ENCODE assay signal across 16 mouse cellular contexts in the genomic region with DNA sequence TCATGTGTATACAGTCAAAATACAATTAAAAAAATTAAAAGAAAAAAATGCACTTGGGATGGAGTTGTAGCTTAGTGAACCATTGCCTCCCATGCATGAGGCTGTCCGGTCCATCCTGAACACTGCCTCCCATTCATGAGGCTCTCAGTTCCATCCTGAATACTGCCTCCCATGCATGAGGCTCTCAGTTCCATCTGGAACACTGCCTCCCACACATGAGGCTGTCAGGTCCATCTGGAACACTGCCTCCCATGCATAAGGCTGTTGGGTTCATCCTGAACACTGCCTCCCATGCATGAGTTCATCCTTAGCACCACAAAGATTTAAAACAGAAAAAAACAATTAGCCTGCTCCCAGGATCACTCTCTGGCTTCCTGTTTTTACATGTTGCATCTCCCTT.
A peak's percentile ranks its signal among the peaks of the same experiment; 100 is the strongest.
DNase-seq lines count a peak whose midpoint lies in the region; ATAC-seq and TF ChIP-seq lines count a peak whose summit lies in the region.
"Had no signal": no experiment of that assay in that cellular context is flagged by ENCODE, and none has a peak within 500 bp of the region (broad histone marks: within the 10 kb centered on the region; RNA-seq: fewer than 3 reads in every experiment).

No protein-coding gene starts in this region.

- intact Hi-C loops in left cerebral cortex, postnatal 25 days (cut with DNase I), result loop anchor here (5.0 kb wide), 1 partner anchor 52 kb away; no protein-coding TSS in a partner anchor
- intact Hi-C loops in heart, adult 2 months (cut with DNase I), result no loop called here

- no peak overlapping the region for H3K9ac ChIP-seq in heart, adult 2 months (ENCODE audit: low read depth, low read length)
- H3K9ac ChIP-seq: heart, embryonic 12.5 days; lung, embryonic 15.5 days; neural tube, embryonic 15.5 days had no signal

- H3K4me3 ChIP-seq in heart, adult 2 months, result no peak overlapping the region
- H3K4me3 ChIP-seq: heart, embryonic 12.5 days; left cerebral cortex, adult 2 months; lung, embryonic 15.5 days; midbrain, embryonic 10.5 days; neural tube, embryonic 15.5 days had no signal

- WGBS in heart, adult 2 months, result 68% methylated on average over 1 of the region's 1 CpGs

- H3K27ac ChIP-seq in heart, adult 2 months, result no peak overlapping the region
- H3K27ac ChIP-seq: left cerebral cortex, adult 2 months; lung, embryonic 15.5 days; midbrain, embryonic 10.5 days; neural tube, embryonic 15.5 days had no signal

- H3K36me3 ChIP-seq in heart, adult 2 months (ENCODE audit: control insufficient read depth, insufficient read depth, low read length), result peaks cover 2% of the 10 kb centered on the region; the same call in 1 of the 2 replicates
- H3K36me3 ChIP-seq: G1E; heart, embryonic 12.5 days; lung, embryonic 15.5 days; midbrain, embryonic 10.5 days; neural tube, embryonic 15.5 days had no signal

- ATAC-seq in frontal cortex, adult (ENCODE audit: low TSS enrichment), result peak; percentile 97

- TF ChIP-seq EP300 in heart, adult 2 months (IDR thresholded peaks at IDR 0.05; ENCODE audit: insufficient read depth, low read depth, low read length), result no peak

- no peak for TF ChIP-seq CTCF in heart, adult 2 months (IDR thresholded peaks at IDR 0.05)

- H3K79me2 ChIP-seq in heart, adult 2 months (replicated peaks; ENCODE audit: control insufficient read depth, insufficient read depth, low read length), result no peaks in the 10 kb centered on the region

- TF ChIP-seq POLR2A in heart, adult 2 months (IDR thresholded peaks at IDR 0.05; ENCODE audit: insufficient read depth, low read depth, low read length), result no peak

- no peaks in the 10 kb centered on the region for H3K27me3 ChIP-seq in heart, adult 2 months (ENCODE audit: control insufficient read depth, insufficient read depth, low read length)
- H3K27me3 ChIP-seq: heart, embryonic 12.5 days; lung, embryonic 15.5 days; neural tube, embryonic 15.5 days had no signal

- H3K4me1 ChIP-seq in heart, adult 2 months (ENCODE audit: control insufficient read depth, insufficient read depth, low read length), result no peaks in the 10 kb centered on the region
- H3K4me1 ChIP-seq: midbrain, embryonic 10.5 days had no signal

- DNase-seq in frontal cortex, postnatal 14 days (ENCODE audit: low spot score in 2 of 2), result no peak
- DNase-seq in left cerebral cortex, postnatal 25 days (ENCODE audit: low spot score in 2 of 2), result peak; percentile 20 to 74
- no peak for DNase-seq in left cerebral cortex, adult 11 months (ENCODE audit: low spot score)
- DNase-seq in cerebellum, postnatal 10 days, result peak; percentile 28 to 45
- peak; percentile 49 to 52 for DNase-seq in layer of hippocampus, adult 8-10 months (ENCODE audit: low spot score in 2 of 2)
- DNase-seq in adrenal gland, postnatal 14 days, result no peak
- no peak for DNase-seq in heart, adult 2 months
- DNase-seq: adrenal gland, adult 8-10 months; gastrocnemius, postnatal 25 days had no signal

Comparison
In these comparisons a context has a peak if more than half of its experiments do, and no peak if none do; other contexts are left out.
1. DNase-seq: peak in left cerebral cortex, postnatal 25 days (2 of 2), cerebellum, postnatal 10 days (2 of 2) and layer of hippocampus, adult 8-10 months (2 of 2); none in frontal cortex, postnatal 14 days (0 of 2), left cerebral cortex, adult 11 months (single experiment), adrenal gland, postnatal 14 days (single experiment) and heart, adult 2 months (0 of 2).